Mouse (Mus musculus) cortical plate, adult 2 months (tissue): Measurements from ENCODE around the gene Ctsd.

Experiments used
- CTCF ChIP-seq: fragments of 200-500 bp; IDR thresholded peaks from 2 replicates; pipeline ENCODE4 v1.5.1; 2011; ENCODE audit warnings: mild to moderate bottlenecking, control low read depth, low read length; ENCODE audit not compliant: insufficient read depth; ENCODE audit errors: extremely low read depth
- POLR2A ChIP-seq: fragments of 200-500 bp; IDR thresholded peaks from 2 replicates; pipeline ENCODE4 v1.6.1; 2011; ENCODE audit warnings: mild to moderate bottlenecking, low read length, control low read depth; ENCODE audit not compliant: insufficient read depth; ENCODE audit errors: extremely low read depth

GRCm38 (mm10) chr7:142425641-142426213 lies 37.9 kb upstream of the Ctsd start:
- TF ChIP-seq CTCF (peak; percentile 34; the same call in 1 of the 2 replicates), POLR2A (no peak)
